In genomic region chr10:80669018-80669417, GRCm38 (mm10) we compare ENCODE assay signal across 16 mouse cellular contexts. TPM values are rescaled to one million over a fixed set of nuclear protein-coding genes. Genes with fewer than 3 reads are reported as not detected.
DNase-seq lines count a peak whose midpoint lies in the region; ATAC-seq and TF ChIP-seq lines count a peak whose summit lies in the region.
"Had no signal": no experiment of that assay in that cellular context is flagged by ENCODE, and none has a peak within 500 bp of the region (broad histone marks: within the 10 kb centered on the region; RNA-seq: fewer than 3 reads in every experiment).

No protein-coding gene starts in this region.

- no peaks in the 10 kb centered on the region for H3K9me3 ChIP-seq in hindbrain, embryonic 10.5 days
- H3K9me3 ChIP-seq in hindbrain, embryonic 12.5 days (replicated peaks): no peaks in the 10 kb centered on the region
- H3K9me3 ChIP-seq in embryonic facial prominence, embryonic 13.5 days: no peaks in the 10 kb centered on the region
- H3K9me3 ChIP-seq: liver, embryonic 12.5 days; midbrain, embryonic 13.5 days had no signal

- peaks cover 65% of the 10 kb centered on the region for H3K4me1 ChIP-seq in hindbrain, embryonic 10.5 days (replicated peaks)
- peaks cover 37% of the 10 kb centered on the region for H3K4me1 ChIP-seq in hindbrain, embryonic 12.5 days
- H3K4me1 ChIP-seq in spleen, adult 2 months (ENCODE audit: control insufficient read depth, insufficient read depth, insufficient read length): peaks cover 63% of the 10 kb centered on the region
- H3K4me1 ChIP-seq in embryonic facial prominence, embryonic 13.5 days: peaks cover 47% of the 10 kb centered on the region

- peak overlapping the region; percentile 11; the same call in 1 of the 2 replicates for H3K4me3 ChIP-seq in hindbrain, embryonic 10.5 days
- no peak overlapping the region for H3K4me3 ChIP-seq in hindbrain, embryonic 12.5 days
- no peak overlapping the region for H3K4me3 ChIP-seq in spleen, adult 2 months (ENCODE audit: extremely low read depth, insufficient read depth, insufficient read length)
- H3K4me3 ChIP-seq in embryonic facial prominence, embryonic 13.5 days: no peak overlapping the region
- H3K4me3 ChIP-seq: liver, embryonic 12.5 days; midbrain, embryonic 13.5 days had no signal

- H3K36me3 ChIP-seq in hindbrain, embryonic 10.5 days: peaks cover 87% of the 10 kb centered on the region
- peaks cover 67% of the 10 kb centered on the region for H3K36me3 ChIP-seq in hindbrain, embryonic 12.5 days
- peaks cover 75% of the 10 kb centered on the region for H3K36me3 ChIP-seq in spleen, adult 2 months (ENCODE audit: control insufficient read depth, insufficient read depth, low read length)
- peaks cover 82% of the 10 kb centered on the region for H3K36me3 ChIP-seq in embryonic facial prominence, embryonic 13.5 days

- TF ChIP-seq POLR2A in spleen, adult 2 months (IDR thresholded peaks at IDR 0.05; ENCODE audit: low read depth, low read length): no peak

- no peak overlapping the region for H3K9ac ChIP-seq in hindbrain, embryonic 12.5 days
- 0 out of 2 replicates have a peak overlapping the region, but pooled peaks have one; percentile 21 for H3K9ac ChIP-seq in embryonic facial prominence, embryonic 13.5 days
- H3K9ac ChIP-seq: liver, embryonic 12.5 days; midbrain, embryonic 13.5 days had no signal

- H3K4me2 ChIP-seq in hindbrain, embryonic 12.5 days (replicated peaks): no peak overlapping the region
- H3K4me2 ChIP-seq in embryonic facial prominence, embryonic 13.5 days: no peak overlapping the region
- H3K4me2 ChIP-seq: heart, embryonic 11.5 days; liver, embryonic 12.5 days; midbrain, embryonic 13.5 days had no signal

- no peaks in the 10 kb centered on the region for H3K27me3 ChIP-seq in hindbrain, embryonic 10.5 days (ENCODE audit: insufficient read depth, poor library complexity, severe bottlenecking)
- H3K27me3 ChIP-seq in hindbrain, embryonic 12.5 days: no peaks in the 10 kb centered on the region
- H3K27me3 ChIP-seq in spleen, adult 2 months (ENCODE audit: control insufficient read depth, insufficient read depth, low read length): no peaks in the 10 kb centered on the region
- H3K27me3 ChIP-seq in embryonic facial prominence, embryonic 13.5 days: no peaks in the 10 kb centered on the region
- H3K27me3 ChIP-seq: CH12.LX; liver, embryonic 12.5 days; midbrain, embryonic 13.5 days had no signal

- H3K27ac ChIP-seq in hindbrain, embryonic 10.5 days: no peak overlapping the region
- H3K27ac ChIP-seq in hindbrain, embryonic 12.5 days: no peak overlapping the region
- peak overlapping the region; percentile 6; the same call in 1 of the 2 replicates for H3K27ac ChIP-seq in spleen, adult 2 months (ENCODE audit: insufficient read depth, low read length)
- H3K27ac ChIP-seq in embryonic facial prominence, embryonic 13.5 days: no peak overlapping the region
- H3K27ac ChIP-seq: kidney, postnatal 0 days; liver, embryonic 12.5 days; midbrain, embryonic 13.5 days had no signal

- no peak for DNase-seq in hindbrain, embryonic 10.5 days (ENCODE audit: low spot score)
- DNase-seq in spleen, adult 2 months (ENCODE audit: low read depth in 1 of 2, low spot score in 2 of 2): peak in 1 of 2 experiments; percentile 50
- DNase-seq in spleen, postnatal 4 days (ENCODE audit: low spot score in 2 of 2): no peak
- no peak for DNase-seq in thymus, postnatal 14 days
- no peak for DNase-seq in left cerebral cortex, adult 9 months (ENCODE audit: low spot score in 2 of 2)
- DNase-seq: adrenal gland, adult 8-10 months; retina, postnatal 1 day; right cerebral cortex, postnatal 25 days had no signal

- WGBS in hindbrain, embryonic 10.5 days: 92% methylated on average over 12 of the region's 12 CpGs
- 89% methylated on average over 12 of the region's 12 CpGs for WGBS in hindbrain, embryonic 12.5 days
- 83% methylated on average over 12 of the region's 12 CpGs for WGBS in spleen, adult 2 months
- WGBS in embryonic facial prominence, embryonic 13.5 days: 89% methylated on average over 12 of the region's 12 CpGs

- no peak for TF ChIP-seq CTCF in spleen, adult 2 months (IDR thresholded peaks at IDR 0.05; ENCODE audit: extremely low read depth, insufficient read depth, insufficient read length, insufficient replicate concordance)

- ATAC-seq in hindbrain, embryonic 12.5 days (ENCODE audit: low FRiP score): no peak
- ATAC-seq in embryonic facial prominence, embryonic 13.5 days (ENCODE audit: insufficient number of reproducible peaks, insufficient read depth, low FRiP score, low TSS enrichment, low read depth): no peak
- ATAC-seq: activated CD4-positive, CD25-positive, alpha-beta regulatory T cell, adult 4 months; liver, embryonic 12.5 days; midbrain, embryonic 13.5 days had no signal

RNA-seq across cellular contexts. Expression of gene Mknk2, which starts 8.9 kb away (rescaled TPM):
- 93.2 and 97.8 TPM in 2 replicates for polyA plus RNA-seq in hindbrain, embryonic 10.5 days (2016; fragmentation: Nextera tagmentation; extraction: Ambion mirVana)
- polyA plus RNA-seq in hindbrain, embryonic 12.5 days (2016; fragmentation: Nextera tagmentation; extraction: Ambion mirVana): 88.1 and 90.3 TPM in 2 replicates
- polyA plus RNA-seq in spleen, adult 2 months (2012; rRNA removed): 351 and 533 TPM in 2 replicates
- polyA plus RNA-seq in embryonic facial prominence, embryonic 13.5 days (2015; fragmentation: Nextera tagmentation; extraction: Ambion mirVana): 78.3 and 86.3 TPM in 2 replicates

RNA-seq across cellular contexts. Expression of gene Btbd2, which starts 12.1 kb away (rescaled TPM):
- 77.0 and 77.1 TPM in 2 replicates for polyA plus RNA-seq in hindbrain, embryonic 10.5 days (2016; fragmentation: Nextera tagmentation; extraction: Ambion mirVana)
- polyA plus RNA-seq in hindbrain, embryonic 12.5 days (2016; fragmentation: Nextera tagmentation; extraction: Ambion mirVana): 87.8 and 96.4 TPM in 2 replicates
- 49.5 and 66.1 TPM in 2 replicates for polyA plus RNA-seq in spleen, adult 2 months (2012; rRNA removed)
- 76.8 and 82.4 TPM in 2 replicates for polyA plus RNA-seq in embryonic facial prominence, embryonic 13.5 days (2015; fragmentation: Nextera tagmentation; extraction: Ambion mirVana)

RNA-seq across cellular contexts. Expression of gene Mob3a, which starts 32.8 kb away (rescaled TPM):
- 68.8 and 77.2 TPM in 2 replicates for polyA plus RNA-seq in hindbrain, embryonic 10.5 days (2016; fragmentation: Nextera tagmentation; extraction: Ambion mirVana)
- polyA plus RNA-seq in hindbrain, embryonic 12.5 days (2016; fragmentation: Nextera tagmentation; extraction: Ambion mirVana): 56.5 and 62.9 TPM in 2 replicates
- 130 and 156 TPM in 2 replicates for polyA plus RNA-seq in spleen, adult 2 months (2012; rRNA removed)
- 45.8 and 46.3 TPM in 2 replicates for polyA plus RNA-seq in embryonic facial prominence, embryonic 13.5 days (2015; fragmentation: Nextera tagmentation; extraction: Ambion mirVana)

RNA-seq across cellular contexts. Expression of gene Izumo4, which starts 33.0 kb away (rescaled TPM):
- 13.7 and 18.7 TPM in 2 replicates for polyA plus RNA-seq in hindbrain, embryonic 10.5 days (2016; fragmentation: Nextera tagmentation; extraction: Ambion mirVana)
- 27.1 and 30.5 TPM in 2 replicates for polyA plus RNA-seq in hindbrain, embryonic 12.5 days (2016; fragmentation: Nextera tagmentation; extraction: Ambion mirVana)
- polyA plus RNA-seq in spleen, adult 2 months (2012; rRNA removed): 49.0 and 60.8 TPM in 2 replicates
- 24.0 and 29.2 TPM in 2 replicates for polyA plus RNA-seq in embryonic facial prominence, embryonic 13.5 days (2015; fragmentation: Nextera tagmentation; extraction: Ambion mirVana)

RNA-seq across cellular contexts. Expression of gene Csnk1g2, which starts 46.4 kb away (rescaled TPM):
- polyA plus RNA-seq in hindbrain, embryonic 10.5 days (2016; fragmentation: Nextera tagmentation; extraction: Ambion mirVana): 169 and 180 TPM in 2 replicates
- 190 and 192 TPM in 2 replicates for polyA plus RNA-seq in hindbrain, embryonic 12.5 days (2016; fragmentation: Nextera tagmentation; extraction: Ambion mirVana)
- 206 and 283 TPM in 2 replicates for polyA plus RNA-seq in spleen, adult 2 months (2012; rRNA removed)
- polyA plus RNA-seq in embryonic facial prominence, embryonic 13.5 days (2015; fragmentation: Nextera tagmentation; extraction: Ambion mirVana): 131 and 169 TPM in 2 replicates
